Mouse (Mus musculus) liver, adult 10 weeks (tissue): ENCODE results near the gene Gtf2f1. TPM values are rescaled to one million over a fixed set of nuclear protein-coding genes. Genes with fewer than 3 reads are reported as not detected.

ENCODE experiments used
- polyA plus RNA-seq: library from polyadenylated mRNA; stranded (reverse); fragments of 350-450 nt; fragmentation: Illumina TruSeq; extraction: RNeasy Lipid Tissue Mini Kit (QIAGEN cat#74804); gene quantifications from one replicate; pipeline ENCODE4 v1.2.3, GENCODE M21; 2014; ENCODE audit warnings: low read depth, low replicate concordance

The Gtf2f1 gene
- polyA plus RNA-seq, result 2.1 TPM

GRCm38 (mm10) chr17:57011236-57012141 lies at the start of gene Gtf2f1, which contains the start of gene Gm17949:
Gene Gtf2f1 (minus strand): TSS chr17:57011288.
Gene Gm17949 (plus strand): TSS chr17:57011469.

GRCm38 (mm10) chr17:57059486-57059977 lies 48.4 kb upstream of the Gtf2f1 start, which contains the start of gene Slc25a23:
Gene Slc25a23 (minus strand): TSS chr17:57059863.

DNA sequence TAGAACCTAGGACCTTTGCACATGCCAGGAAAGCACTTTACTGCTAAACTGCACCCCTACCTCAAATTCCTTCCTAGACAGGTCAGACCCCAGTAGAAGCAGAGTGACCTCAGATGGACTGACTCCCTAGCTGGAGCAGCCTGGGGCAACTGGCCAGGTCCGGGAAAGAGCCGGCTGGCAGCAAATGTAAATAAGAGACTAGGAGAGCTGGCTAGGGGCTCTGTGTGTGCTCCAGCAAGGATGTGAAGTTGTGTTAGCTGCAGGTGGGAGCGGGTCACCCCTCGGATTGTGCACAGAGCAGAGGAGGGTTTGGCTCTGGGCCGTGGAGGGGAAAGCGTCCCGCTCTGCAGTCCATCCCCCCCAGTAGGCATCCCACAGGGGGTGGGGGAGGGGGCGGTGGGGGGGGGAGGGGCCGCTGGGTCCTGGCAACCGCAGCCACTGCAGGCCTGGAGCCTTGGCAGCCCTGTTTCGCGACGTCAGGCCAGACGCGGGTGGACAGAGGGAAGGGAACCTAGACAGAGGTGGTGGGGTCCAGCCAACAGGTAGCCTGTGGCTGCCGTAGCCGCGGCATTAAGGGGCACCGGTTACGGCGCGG lies 47.9 kb upstream of the Gtf2f1 start, which contains the start of gene Crb3:
Gene Crb3 (plus strand): TSS at position 215 of the 595 bp plus-strand sequence.

GRCm38 (mm10) chr17:57041554-57041953 lies 30.5 kb upstream of the Gtf2f1 start, which contains the start of gene Slc25a41:
Gene Slc25a41 (minus strand): TSS chr17:57041654.

DNA sequence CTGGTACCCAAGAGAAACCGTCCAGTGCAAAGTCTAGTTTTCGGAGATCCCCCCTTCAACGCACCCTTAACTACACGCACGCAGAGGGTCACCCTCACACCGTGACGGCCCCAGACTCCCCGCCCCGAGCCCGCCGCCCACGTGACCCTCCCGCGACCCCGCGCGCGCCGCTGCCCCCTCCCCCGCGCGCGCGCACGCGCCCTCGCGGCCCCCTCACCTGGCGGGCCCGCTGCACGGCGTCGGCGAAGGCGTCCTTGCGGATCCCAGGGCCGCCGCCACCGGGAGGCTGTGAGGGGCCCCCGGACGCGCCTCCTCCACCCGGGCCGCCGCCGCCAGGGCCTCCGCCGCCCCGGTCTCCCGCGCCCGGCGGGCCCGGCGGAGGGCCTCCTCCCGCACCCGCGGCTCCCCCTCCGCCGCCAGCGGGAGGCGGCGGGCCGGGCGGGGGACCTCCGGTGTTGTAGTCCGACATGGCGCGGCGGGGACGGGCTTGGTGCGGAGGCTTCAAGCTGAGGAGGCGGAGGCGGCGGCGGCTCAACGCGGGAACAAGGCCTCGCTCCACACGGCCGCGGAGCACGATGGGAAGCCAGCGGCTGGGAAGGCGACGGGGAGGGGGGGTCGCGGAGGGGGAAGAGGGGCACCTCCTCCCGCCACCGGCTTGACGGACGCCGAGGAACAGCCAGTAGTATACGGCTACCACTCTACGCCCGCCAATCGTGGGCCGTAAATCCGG lies 20.0 kb upstream of the Gtf2f1 start, which contains the start of gene Khsrp:
Gene Khsrp (minus strand): TSS at position 592 of the 730 bp plus-strand sequence.

GRCm38 (mm10) chr17:56999968-57000609 lies 11.0 kb downstream of the Gtf2f1 start, which contains the start of gene Pspn:
Gene Pspn (minus strand): TSS chr17:57000018.

DNA sequence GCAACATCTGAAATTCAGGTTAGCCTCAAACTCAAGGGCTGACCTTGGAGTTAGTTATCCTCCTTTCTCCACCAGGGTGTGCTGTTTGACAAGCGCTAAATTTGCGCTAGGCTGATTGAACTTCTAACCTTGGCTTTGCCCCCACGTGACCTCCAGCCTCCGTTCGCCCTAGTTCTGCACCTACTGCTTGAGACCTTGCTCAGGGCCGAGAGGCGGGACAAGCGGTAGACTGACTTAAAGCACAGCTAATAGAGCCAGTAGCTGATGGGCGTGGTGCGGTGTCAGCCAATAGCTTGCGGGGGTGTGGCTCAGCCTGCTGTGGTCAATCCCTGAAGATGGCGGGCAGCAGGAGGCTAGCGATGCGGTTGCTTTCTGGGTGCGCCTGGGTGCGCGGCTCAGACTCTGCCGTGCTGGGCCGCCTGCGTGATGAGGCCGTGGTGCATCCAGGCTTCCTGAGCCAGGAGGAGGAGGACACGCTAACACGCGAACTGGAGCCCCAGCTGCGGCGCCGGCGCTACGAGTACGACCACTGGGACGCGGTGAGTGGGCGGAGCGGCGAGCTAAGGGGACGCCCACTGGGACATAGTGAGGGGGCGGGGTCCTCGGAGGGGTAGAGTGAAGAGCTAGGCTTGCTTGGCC lies 13.9 kb downstream of the Gtf2f1 start, which contains the start of gene Alkbh7:
Gene Alkbh7 (plus strand): TSS at position 311 of the 639 bp plus-strand sequence.

GRCm38 (mm10) chr17:56990115-56990746 lies 20.9 kb downstream of the Gtf2f1 start, which contains the start of gene Clpp:
Gene Clpp (plus strand): TSS chr17:56990305.

GRCm38 (mm10) chr17:56982013-56982412 lies 29.1 kb downstream of the Gtf2f1 start, which contains the start of gene Acer1:
Gene Acer1 (minus strand): TSS chr17:56982126.

Other genes with a start within 250 kb of the Gtf2f1 start
- gene Dus3l, start 246.5 kb downstream of the Gtf2f1 start, polyA plus RNA-seq, result 0.64 TPM
- not detected for gene Prr22, start 241.0 kb downstream of the Gtf2f1 start, polyA plus RNA-seq
- gene Rfx2, start 180.3 kb downstream of the Gtf2f1 start, polyA plus RNA-seq, result not detected
- gene Acsbg2, start 136.8 kb downstream of the Gtf2f1 start, polyA plus RNA-seq, result not detected
- not detected for gene 1700061G19Rik, start 135.8 kb downstream of the Gtf2f1 start, polyA plus RNA-seq
- gene Mllt1, start 75.9 kb downstream of the Gtf2f1 start, polyA plus RNA-seq, result 0.77 TPM
- gene Acer1, start 29.2 kb downstream of the Gtf2f1 start, polyA plus RNA-seq, result not detected
- 4.0 TPM for gene Clpp, start 21.0 kb downstream of the Gtf2f1 start, polyA plus RNA-seq
- gene Alkbh7, start 13.9 kb downstream of the Gtf2f1 start, polyA plus RNA-seq, result 2.8 TPM
- gene Pspn, start 11.3 kb downstream of the Gtf2f1 start, polyA plus RNA-seq, result not detected
- not detected for gene Gm17949, start 181 bp upstream of the Gtf2f1 start, polyA plus RNA-seq
- 5.1 TPM for gene Khsrp, start 20.2 kb upstream of the Gtf2f1 start, polyA plus RNA-seq
- gene Slc25a41, start 30.4 kb upstream of the Gtf2f1 start, polyA plus RNA-seq, result not detected
- gene Crb3, start 47.8 kb upstream of the Gtf2f1 start, polyA plus RNA-seq, result 5.6 TPM
- 55.5 TPM for gene Slc25a23, start 48.6 kb upstream of the Gtf2f1 start, polyA plus RNA-seq
- gene Dennd1c, start 67.2 kb upstream of the Gtf2f1 start, polyA plus RNA-seq, result 1.6 TPM
- gene Tubb4a, start 76.5 kb upstream of the Gtf2f1 start, polyA plus RNA-seq, result not detected
- not detected for gene Tnfsf9, start 94.0 kb upstream of the Gtf2f1 start, polyA plus RNA-seq
- gene Cd70, start 138.5 kb upstream of the Gtf2f1 start, polyA plus RNA-seq, result not detected
- not detected for gene Tnfsf14, start 182.9 kb upstream of the Gtf2f1 start, polyA plus RNA-seq
- gene C3, start 216.8 kb upstream of the Gtf2f1 start, polyA plus RNA-seq, result 3,590 TPM
- 2.3 TPM for gene Gpr108, start 237.2 kb upstream of the Gtf2f1 start, polyA plus RNA-seq
- gene Trip10, start 238.2 kb upstream of the Gtf2f1 start, polyA plus RNA-seq, result 1.7 TPM